Mouse (Mus musculus) stomach, postnatal 0 days (tissue): ENCODE measurements around the gene Bcap31. TPM values are rescaled to one million over a fixed set of nuclear protein-coding genes. Genes with fewer than 3 reads are reported as not detected.

ENCODE experiments used
- ATAC-seq: fragments of 200-750 bp; cut with Nextera tagmentation; 2 replicates; pipeline ENCODE4 v1.8.0; 2017; ENCODE audit not compliant: low FRiP score, low TSS enrichment
- DNase-seq: peaks from one replicate; pipeline ENCODE4 v3.0.0-alpha.2; 2016; ENCODE audit warnings: low spot score
- H3K27ac ChIP-seq: fragments of 300-500 bp; sonication (generic); replicated peaks from 2 replicates; pipeline ENCODE4 v1.5.1; 2014; ENCODE audit warnings: mild to moderate bottlenecking, control low read depth
- H3K27me3 ChIP-seq: fragments of 300-500 bp; sonication (generic); 2 replicates; pipeline ENCODE4 v1.6.1; 2014; ENCODE audit warnings: low read length; ENCODE audit not compliant: control insufficient read depth, insufficient read depth
- H3K36me3 ChIP-seq: fragments of 300-500 bp; sonication (generic); 2 replicates; pipeline ENCODE4 v1.6.1; 2014; ENCODE audit warnings: low read length, mixed read lengths; ENCODE audit not compliant: control insufficient read depth, insufficient read depth
- H3K4me1 ChIP-seq: fragments of 300-500 bp; sonication (generic); replicated peaks from 2 replicates; pipeline ENCODE4 v1.6.1; 2014; ENCODE audit warnings: antibody characterized with exemption; ENCODE audit not compliant: control insufficient read depth, insufficient read depth
- H3K4me2 ChIP-seq: fragments of 300-500 bp; sonication (generic); replicated peaks from 2 replicates; pipeline ENCODE4 v1.6.1; 2014; ENCODE audit warnings: low read depth, mild to moderate bottlenecking, control low read depth, moderate library complexity
- H3K4me3 ChIP-seq: fragments of 300-500 bp; sonication (generic); 2 replicates; pipeline ENCODE4 v1.5.1; 2014; ENCODE audit warnings: low read depth, low read length, control low read depth
- H3K9ac ChIP-seq: fragments of 300-500 bp; sonication (generic); 2 replicates; pipeline ENCODE4 v1.6.1; 2014; ENCODE audit warnings: mild to moderate bottlenecking, low read length, control low read depth, mixed read lengths
- H3K9me3 ChIP-seq: fragments of 300-500 bp; sonication (generic); 2 replicates; pipeline ENCODE4 v1.6.1; 2016; ENCODE audit warnings: low read length; ENCODE audit not compliant: control insufficient read depth
- CTCF ChIP-seq: IDR thresholded peaks from 2 replicates; pipeline ENCODE4 v1.5.1; 2016; ENCODE audit warnings: antibody characterized with exemption, low read depth, mild to moderate bottlenecking, moderate library complexity
- EP300 ChIP-seq: optimal IDR thresholded peaks from 2 replicates; pipeline ENCODE3; 2016; ENCODE audit warnings: antibody characterized with exemption
- whole genome bisulfite sequencing: fragments of 180-500 bp; shearing (Covaris S2); extraction: QIAGEN DNeasy Blood & Tissue Kit; methylation state at CpG from one replicate; pipeline ENCODE4 v1.1.7; 2014; 5-methylcytosine and 5-hydroxymethylcytosine counted together
- polyA plus RNA-seq: library from polyadenylated mRNA; unstranded; fragments of >200 nt; fragmentation: Nextera tagmentation; extraction: Ambion mirVana; gene quantifications from 2 replicates; pipeline ENCODE4 v1.2.1, GENCODE M21; 2015

Bcap31 gene
- polyA plus RNA-seq, 1 experiment from 2014 or later, result 283 TPM

- Histone ChIP-seq H3K27me3 (no peaks in the 10 kb centered on the region), H3K4me3 (no peak overlapping the region), H3K36me3 (no peaks in the 10 kb centered on the region), H3K9ac (no peak overlapping the region), H3K9me3 (no peaks in the 10 kb centered on the region), H3K27ac (no peak overlapping the region), H3K4me1 (no peaks in the 10 kb centered on the region), H3K4me2 (no peak overlapping the region)
- 57% methylated on average over 3 of the region's 3 CpGs for WGBS
- DNase-seq (no peak), ATAC-seq (no peak)
- TF ChIP-seq EP300 (no peak), CTCF (no peak)
Measured at GRCm38 (mm10) chrX:73650869-73651268, 65.1 kb downstream of the Bcap31 start.

GRCm38 (mm10) chrX:73645121-73645520, 70.9 kb downstream of the Bcap31 start:
- H3K27me3 ChIP-seq, result no peaks in the 10 kb centered on the region
- no peak overlapping the region for H3K27ac ChIP-seq
- TF ChIP-seq CTCF (no peak), EP300 (no peak)
- no peak overlapping the region for H3K4me3 ChIP-seq
- ATAC-seq (no peak), DNase-seq (no peak)
- no peaks in the 10 kb centered on the region for H3K9me3 ChIP-seq
- no peaks in the 10 kb centered on the region for H3K4me1 ChIP-seq
- no peak overlapping the region for H3K4me2 ChIP-seq
- WGBS, result 36% methylated on average over 4 of the region's 4 CpGs
- no peak overlapping the region for H3K9ac ChIP-seq
- no peaks in the 10 kb centered on the region for H3K36me3 ChIP-seq

GRCm38 (mm10) chrX:73639901-73640469, 76.0 kb downstream of the Bcap31 start:
- H3K27me3 ChIP-seq, result no peaks in the 10 kb centered on the region
- no peak overlapping the region; the same call in 1 of the 2 replicates for H3K9ac ChIP-seq
- WGBS, result 13% methylated on average over 36 of the region's 41 CpGs
- ATAC-seq, result peak; percentile 16; the same call in 1 of the 2 replicates
- TF ChIP-seq EP300, result no peak
- no peak for TF ChIP-seq CTCF
- no peak for DNase-seq
- H3K4me3 ChIP-seq, result peak overlapping the region; percentile 29; the same call in 1 of the 2 replicates
- H3K4me1 ChIP-seq, result no peaks in the 10 kb centered on the region
- H3K27ac ChIP-seq, result no peak overlapping the region
- H3K36me3 ChIP-seq, result no peaks in the 10 kb centered on the region
- H3K4me2 ChIP-seq, result peak overlapping the region; percentile 49
- no peaks in the 10 kb centered on the region for H3K9me3 ChIP-seq

- WGBS, result 17% methylated on average over 21 of the region's 28 CpGs
- no peaks in the 10 kb centered on the region for H3K9me3 ChIP-seq
- peak within 1 kb of the TSS; percentile 49 for H3K4me2 ChIP-seq
- H3K27me3 ChIP-seq, result no peaks in the 10 kb centered on the region
- ATAC-seq (peak; percentile 83), DNase-seq (peak; percentile 79)
- H3K27ac ChIP-seq, result no peak within 1 kb of the TSS
- H3K36me3 ChIP-seq, result no peaks in the 10 kb centered on the region
- H3K4me1 ChIP-seq, result no peaks in the 10 kb centered on the region
- no peak within 1 kb of the TSS; the same call in 1 of the 2 replicates for H3K9ac ChIP-seq
- peak within 1 kb of the TSS; percentile 29 for H3K4me3 ChIP-seq
- TF ChIP-seq CTCF (no peak), EP300 (no peak)
Measured at GRCm38 (mm10) chrX:73639255-73639675, 76.7 kb downstream of the Bcap31 start, which contains the start of gene Dusp9. Gene Dusp9 (plus strand): TSS chrX:73639419.

GRCm38 (mm10) chrX:73637415-73637814, 78.6 kb downstream of the Bcap31 start:
- no peak overlapping the region for H3K9ac ChIP-seq
- H3K27me3 ChIP-seq, result no peaks in the 10 kb centered on the region
- TF ChIP-seq CTCF (no peak), EP300 (no peak)
- H3K4me2 ChIP-seq, result peak overlapping the region; percentile 50
- H3K27ac ChIP-seq, result no peak overlapping the region
- DNase-seq (no peak), ATAC-seq (no peak)
- 8% methylated on average over 16 of the region's 19 CpGs for WGBS
- no peaks in the 10 kb centered on the region for H3K4me1 ChIP-seq
- H3K9me3 ChIP-seq, result no peaks in the 10 kb centered on the region
- H3K36me3 ChIP-seq, result no peaks in the 10 kb centered on the region
- H3K4me3 ChIP-seq, result peak overlapping the region; percentile 10; the same call in 1 of the 2 replicates

Other genes with a start within 250 kb of the Bcap31 start
- 88.0 and 89.2 TPM in 2 replicates for gene Bgn, start 232.6 kb downstream of the Bcap31 start, polyA plus RNA-seq
- 0.07 and 0.12 TPM in 2 replicates for gene Atp2b3, start 213.1 kb downstream of the Bcap31 start, polyA plus RNA-seq
- gene Dusp9, start 76.8 kb downstream of the Bcap31 start, polyA plus RNA-seq, result 8.2 and 8.9 TPM in 2 replicates
- 19.3 and 24.5 TPM in 2 replicates for gene Pnck, start 56.1 kb downstream of the Bcap31 start, polyA plus RNA-seq
- 7.5 and 9.2 TPM in 2 replicates for gene Slc6a8, start 43.0 kb downstream of the Bcap31 start, polyA plus RNA-seq
- 9.3 and 9.4 TPM in 2 replicates for gene Abcd1, start 422 bp upstream of the Bcap31 start, polyA plus RNA-seq
- 0.30 and 0.36 TPM in 2 replicates for gene Plxnb3, start 40.9 kb upstream of the Bcap31 start, polyA plus RNA-seq
- gene Srpk3, start 58.2 kb upstream of the Bcap31 start, polyA plus RNA-seq, result 2.2 and 2.6 TPM in 2 replicates
- gene Idh3g, start 70.7 kb upstream of the Bcap31 start, polyA plus RNA-seq, result 130 and 133 TPM in 2 replicates
- gene Ssr4, start 70.9 kb upstream of the Bcap31 start, polyA plus RNA-seq, result 372 and 400 TPM in 2 replicates
- gene Pdzd4, start 108.8 kb upstream of the Bcap31 start, polyA plus RNA-seq, result 0.27 and 0.38 TPM in 2 replicates
- gene Avpr2, start 175.9 kb upstream of the Bcap31 start, polyA plus RNA-seq, result 0.42 and 0.67 TPM in 2 replicates
- 3.9 and 5.8 TPM in 2 replicates for gene L1cam, start 179.9 kb upstream of the Bcap31 start, polyA plus RNA-seq
- 1.2 TPM in 2 replicates for gene Arhgap4, start 205.7 kb upstream of the Bcap31 start, polyA plus RNA-seq
- 82.6 and 88.2 TPM in 2 replicates for gene Naa10, start 205.8 kb upstream of the Bcap31 start, polyA plus RNA-seq
- 19.2 and 19.7 TPM in 2 replicates for gene Renbp, start 214.7 kb upstream of the Bcap31 start, polyA plus RNA-seq